Mouse (Mus musculus) urinary bladder, postnatal 4 days (tissue): ENCODE measurements at regions not wholly inside any gene's neighbourhood (a gene's known extent, or its start where the extent isn't known, plus 50 kb on each side); places are given as distances from the start of the nearest gene placed in this dataset.

ENCODE experiments used
- DNase-seq, 2 experiments: peaks; one replicate each; pipeline ENCODE4 v3.0.0; 2021 to 2022; ENCODE audit warnings: low spot score in 2 of 2

DNA sequence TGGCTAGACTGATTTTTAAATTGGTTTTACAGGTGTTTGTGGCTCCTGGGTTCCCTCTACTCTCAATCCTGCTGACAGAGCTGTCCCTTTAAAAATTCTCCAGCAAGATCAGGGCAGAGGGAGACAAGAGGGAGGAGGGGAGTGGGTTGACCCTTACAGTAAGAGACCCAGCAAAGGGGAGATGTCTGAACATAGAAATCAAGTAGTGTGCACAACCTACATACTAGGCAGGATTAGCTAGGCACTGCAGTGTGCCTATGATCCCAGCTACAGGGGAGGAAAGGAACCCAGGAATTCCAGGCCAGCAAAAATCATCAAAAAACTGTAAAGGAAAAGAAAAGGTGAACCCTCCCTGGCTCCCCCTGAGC is 113.2 kb upstream of the Thy1 start:
- no peak for DNase-seq

DNA sequence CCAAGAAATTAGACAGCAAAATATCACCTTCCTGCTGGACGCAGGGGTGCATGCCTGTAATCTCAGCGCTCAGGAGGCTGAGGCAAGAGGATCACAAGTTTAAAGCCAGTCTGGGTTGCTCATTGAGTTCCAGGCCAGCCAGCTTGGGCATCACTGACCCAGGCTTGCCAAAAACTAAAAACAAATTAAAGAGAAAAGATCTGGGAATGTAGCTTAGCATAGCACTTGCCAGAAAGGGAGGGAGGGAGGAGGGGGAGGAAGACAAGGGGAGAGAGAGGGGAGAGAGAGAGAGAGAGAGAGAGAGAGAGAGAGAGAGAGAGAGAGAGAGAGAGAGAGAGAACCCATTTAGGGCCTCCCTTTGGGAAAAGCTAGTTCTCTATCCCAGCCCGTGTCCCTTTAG is 112.7 kb upstream of the Thy1 start:
- no peak for DNase-seq

DNA sequence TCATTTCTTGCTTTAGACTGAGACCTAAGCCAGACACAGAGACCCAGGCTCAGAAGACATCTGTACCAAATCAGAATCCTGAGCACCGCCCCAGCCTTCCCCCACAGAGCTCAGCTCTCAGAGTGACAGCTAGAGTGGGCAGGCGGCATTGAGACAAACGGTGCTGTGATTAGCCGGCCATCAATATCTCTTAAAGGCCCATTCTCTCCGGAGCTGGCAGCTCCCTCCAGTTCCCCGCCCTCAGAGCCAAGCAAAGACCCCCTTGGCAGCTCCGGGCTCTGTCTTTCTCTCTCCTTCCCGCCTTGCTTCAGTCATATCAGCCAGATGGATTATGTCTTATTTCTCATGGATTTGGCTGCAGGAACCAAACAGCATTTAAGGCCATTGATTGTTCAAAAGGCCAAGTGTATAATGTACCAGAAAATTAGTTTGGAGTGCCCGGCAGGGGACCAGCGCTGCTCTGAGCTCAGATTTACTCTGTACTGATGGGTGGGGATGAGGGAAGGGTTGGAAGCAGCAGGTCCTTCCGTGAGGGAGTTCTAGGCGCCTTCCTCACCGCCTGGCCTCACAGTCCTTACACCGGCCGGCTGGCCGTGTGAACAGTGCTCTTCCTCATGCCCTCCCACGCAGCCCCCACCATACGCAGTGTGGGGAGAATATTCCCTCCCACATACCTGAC is 109.0 kb upstream of the Thy1 start:
- no peak for DNase-seq

DNA sequence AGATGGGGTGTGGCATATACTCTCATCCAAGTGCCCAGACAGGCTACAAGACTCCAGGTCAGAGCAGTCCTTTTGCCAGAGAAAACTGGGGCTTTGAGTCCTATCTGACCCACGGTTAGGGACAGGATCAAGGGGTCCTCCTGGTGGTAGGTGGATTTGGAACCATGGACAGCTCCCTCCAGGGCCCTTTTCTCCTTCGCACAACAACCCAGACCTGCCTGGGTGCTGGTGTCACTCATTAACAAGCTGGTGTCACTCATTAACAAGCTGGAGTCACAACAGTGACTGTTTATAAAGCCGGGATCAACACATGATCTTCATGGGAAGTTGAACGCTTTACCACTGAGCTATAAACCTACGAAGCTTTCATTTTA is 108.5 kb upstream of the Thy1 start:
- DNase-seq: no peak

DNA sequence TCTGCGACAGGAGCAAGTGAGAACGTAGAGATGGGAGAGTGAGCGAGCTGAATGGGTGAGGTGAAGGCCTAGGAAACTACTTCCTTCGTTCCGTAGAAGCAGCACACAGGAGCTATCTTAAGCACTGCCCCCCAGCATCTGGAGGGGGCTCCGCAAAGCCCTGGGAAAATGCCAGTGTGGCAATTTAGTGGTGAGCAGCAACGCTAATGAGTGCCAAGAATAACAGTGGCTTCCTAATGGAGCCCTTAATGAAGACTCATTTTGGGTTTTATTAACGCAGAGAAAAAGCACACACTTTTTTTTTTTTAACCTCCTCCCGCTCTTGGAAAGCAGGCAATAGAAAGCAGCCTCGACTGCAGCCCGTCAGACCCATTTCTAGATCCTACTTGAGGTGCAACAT is 103.8 kb upstream of the Thy1 start:
- no peak for DNase-seq

DNA sequence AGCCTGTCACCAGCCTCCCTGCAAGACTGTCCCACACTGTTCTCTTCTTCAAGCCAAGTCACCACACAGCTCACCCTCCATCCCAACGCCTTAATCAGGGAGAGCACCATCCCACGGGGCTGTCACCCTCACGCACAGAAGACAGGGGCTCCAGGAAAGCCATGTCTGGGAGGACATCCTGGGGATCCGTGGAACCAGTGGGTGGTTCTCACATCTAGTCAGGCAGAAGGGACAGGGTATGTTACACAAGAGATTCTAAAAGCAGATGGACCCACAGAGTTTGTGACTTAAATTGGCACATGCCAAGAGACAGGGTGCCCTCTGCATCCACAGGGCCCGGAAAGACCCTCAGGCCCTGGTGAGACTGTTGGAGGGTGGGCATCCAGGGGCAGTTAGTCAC is 101.0 kb upstream of the Thy1 start:
- no peak for DNase-seq

DNA sequence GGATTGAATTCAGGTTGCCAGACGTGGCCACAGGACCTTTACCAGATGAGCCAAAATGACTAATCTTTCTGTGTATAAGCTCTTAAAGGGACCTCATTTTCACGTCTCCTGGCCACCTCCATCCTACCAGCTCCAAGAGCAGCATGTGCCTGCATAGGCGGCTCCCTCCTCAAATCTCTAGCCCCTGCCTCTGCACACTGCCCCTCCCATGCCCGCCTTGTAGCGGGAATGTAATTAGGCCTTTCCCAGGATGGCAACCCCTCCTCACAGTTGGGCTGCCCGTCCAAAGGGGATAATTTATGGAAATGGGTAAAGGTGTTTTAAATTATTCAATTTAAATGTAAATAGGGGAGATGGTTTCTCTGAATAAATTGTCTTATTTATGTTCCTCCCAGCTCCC is 99.7 kb upstream of the Thy1 start:
- DNase-seq: no peak

DNA sequence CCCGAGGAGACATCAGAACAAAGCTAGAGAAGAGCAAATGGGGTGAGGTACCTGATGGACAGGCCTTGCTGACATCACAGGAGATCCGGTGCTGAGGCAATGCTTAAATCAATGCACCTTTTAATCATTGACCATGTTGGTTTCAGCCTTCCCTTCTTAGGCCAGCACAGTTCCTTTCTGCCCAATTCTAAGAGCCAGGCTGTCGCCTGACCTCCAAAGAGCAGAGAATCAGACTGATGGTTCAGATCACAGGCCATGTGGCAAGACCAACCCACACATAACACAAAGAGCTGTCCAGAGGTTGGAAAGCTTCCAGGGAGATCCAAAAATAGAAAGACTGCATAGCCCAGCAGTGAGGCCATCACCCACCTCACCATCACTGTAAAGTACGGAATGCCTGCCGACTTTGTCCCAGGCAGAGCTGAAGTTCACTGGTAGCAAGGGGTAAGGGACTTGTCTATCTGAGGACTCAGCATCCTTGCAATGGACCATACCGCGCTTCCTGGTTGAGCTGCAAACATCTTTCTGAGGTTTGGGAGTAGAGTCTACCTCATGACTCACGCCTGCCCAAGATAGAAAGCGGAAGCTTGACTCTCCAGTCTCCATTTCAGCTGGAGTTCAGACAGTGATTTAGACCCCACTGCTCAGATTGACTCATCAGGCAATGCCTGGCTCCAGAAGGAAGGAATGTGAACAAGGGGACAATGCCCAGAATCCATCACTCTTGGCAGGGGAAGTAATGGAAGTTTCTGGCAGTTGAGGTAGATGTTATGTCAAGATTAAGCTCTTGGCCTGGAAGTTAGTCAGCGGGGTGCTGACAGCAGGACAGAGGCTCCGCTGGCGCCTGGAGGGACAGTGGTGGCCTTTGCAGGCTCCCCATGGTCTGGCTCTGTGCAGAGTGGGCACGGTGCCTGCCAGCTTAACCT is 98.1 kb upstream of the Thy1 start:
- DNase-seq: peak in 1 of 2 experiments; percentile 23

DNA sequence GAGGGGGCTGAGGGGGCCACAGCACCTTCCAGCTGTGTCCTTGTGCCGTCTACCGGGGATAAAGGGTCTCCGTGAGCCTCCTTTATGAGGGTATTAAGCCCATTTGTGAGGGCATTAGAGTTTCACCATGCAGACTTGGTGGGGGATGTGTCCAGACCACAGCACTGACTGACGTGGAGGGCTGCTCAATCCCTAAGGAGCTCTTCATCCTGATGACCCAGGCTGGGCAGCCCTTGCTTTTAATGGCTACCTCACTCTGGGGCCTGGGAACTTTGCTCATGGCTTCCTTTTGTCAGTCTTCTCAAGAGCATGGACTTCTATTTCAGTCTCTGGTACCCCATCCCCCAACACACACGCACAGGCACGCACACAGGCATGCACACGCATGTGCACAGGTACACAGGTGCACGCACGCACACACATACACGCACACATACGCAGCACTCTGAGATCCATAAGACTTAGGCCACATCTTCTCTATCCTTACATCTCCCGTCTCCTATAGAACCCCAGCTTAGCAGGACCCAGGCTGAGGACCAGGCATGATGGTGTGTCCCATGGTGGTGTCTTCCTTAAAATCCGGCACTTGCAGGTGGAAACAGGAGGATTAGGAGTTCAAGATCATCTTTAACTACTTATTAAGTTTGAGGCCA is 97.1 kb upstream of the Thy1 start:
- no peak for DNase-seq

DNA sequence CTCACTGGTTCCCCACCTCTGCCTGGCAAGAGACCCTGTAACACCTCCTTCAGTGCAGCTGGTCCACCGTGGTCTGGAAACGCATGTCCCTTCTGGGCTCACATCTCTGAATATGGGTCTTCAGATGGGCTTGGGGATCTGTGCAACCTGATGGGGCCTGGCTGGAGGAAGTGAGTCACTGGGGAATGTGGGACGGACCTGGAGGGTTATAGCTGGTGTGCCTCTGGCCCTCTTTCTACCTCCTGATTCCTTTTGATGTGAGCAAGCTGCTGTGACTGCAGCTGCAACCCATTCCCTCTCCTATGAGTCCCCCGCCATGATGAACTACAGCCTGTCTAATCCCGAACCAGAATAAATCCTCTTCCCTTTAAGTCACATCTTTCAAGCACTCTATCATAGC is 96.1 kb upstream of the Thy1 start:
- no peak for DNase-seq

DNA sequence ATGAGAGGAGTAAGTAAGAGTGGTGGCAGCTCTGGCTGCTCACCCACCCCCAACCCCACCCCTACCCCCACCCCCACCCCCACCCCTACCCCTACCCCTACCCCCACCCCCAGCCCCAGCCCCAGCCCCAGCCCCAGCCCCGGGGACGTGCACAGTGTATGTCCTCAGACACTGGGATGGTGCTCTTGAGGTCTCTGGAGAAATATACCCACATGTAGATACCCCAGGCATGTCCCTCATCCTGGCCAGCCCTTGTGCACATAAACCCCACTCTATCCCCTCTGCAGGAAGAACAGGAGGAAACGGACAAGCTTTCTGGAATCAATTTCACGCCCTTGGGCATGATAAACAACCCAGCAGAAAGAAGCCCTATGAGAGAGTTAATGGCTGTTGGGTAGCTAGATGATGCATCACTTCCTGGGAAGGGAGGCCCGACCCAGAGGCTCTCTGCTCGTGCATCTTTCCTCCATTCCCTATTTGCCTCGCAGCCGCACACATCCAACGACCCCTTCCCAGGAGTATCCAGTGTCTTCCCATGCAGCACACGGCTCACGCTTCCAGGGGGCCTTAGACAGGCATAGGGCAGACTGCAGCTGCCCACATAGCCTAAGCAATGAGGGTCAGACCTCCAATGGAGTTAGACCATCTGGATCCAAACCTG is 95.6 kb upstream of the Thy1 start:
- no peak for DNase-seq

DNA sequence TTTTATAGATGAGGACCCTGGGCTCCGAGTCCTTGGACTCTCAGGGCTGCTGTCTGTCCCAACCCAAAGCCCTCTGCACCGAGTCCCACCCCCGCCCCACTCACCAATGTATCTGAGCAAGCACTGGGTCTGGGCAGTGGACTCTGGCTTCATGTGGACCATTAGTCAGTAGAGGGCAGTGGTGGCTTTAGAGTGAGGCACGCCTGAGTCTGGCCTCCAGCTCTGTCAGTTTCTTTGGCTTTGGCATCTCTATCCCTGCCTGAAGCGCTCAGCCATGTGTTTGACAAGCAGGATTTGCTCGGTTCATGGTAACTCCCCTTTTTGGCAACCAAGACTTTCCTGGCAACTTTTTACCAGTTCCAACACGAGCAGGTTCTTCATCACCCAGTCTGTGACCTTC is 90.1 kb upstream of the Thy1 start:
- DNase-seq: no peak

DNA sequence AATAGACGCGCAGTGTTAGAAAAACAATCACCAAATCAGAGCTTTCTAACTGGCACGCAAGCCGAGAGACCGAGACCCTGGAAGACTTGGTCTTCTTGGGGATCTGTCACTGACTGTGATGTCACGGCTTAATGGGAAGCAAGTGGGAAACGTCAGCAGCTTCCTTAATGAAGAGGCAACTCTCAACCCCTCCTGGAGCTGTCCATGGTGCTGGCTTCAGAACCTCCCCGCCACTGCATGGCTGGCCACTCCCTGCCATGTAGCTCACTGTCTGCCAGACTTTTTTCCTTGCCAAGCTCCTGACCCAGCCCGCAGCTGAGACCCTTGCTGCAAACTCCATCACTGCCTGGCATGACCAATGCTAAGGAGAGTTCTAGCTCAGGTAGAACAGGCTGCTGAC is 83.6 kb upstream of the Thy1 start:
- peak in 1 of 2 experiments; percentile 76 for DNase-seq

DNA sequence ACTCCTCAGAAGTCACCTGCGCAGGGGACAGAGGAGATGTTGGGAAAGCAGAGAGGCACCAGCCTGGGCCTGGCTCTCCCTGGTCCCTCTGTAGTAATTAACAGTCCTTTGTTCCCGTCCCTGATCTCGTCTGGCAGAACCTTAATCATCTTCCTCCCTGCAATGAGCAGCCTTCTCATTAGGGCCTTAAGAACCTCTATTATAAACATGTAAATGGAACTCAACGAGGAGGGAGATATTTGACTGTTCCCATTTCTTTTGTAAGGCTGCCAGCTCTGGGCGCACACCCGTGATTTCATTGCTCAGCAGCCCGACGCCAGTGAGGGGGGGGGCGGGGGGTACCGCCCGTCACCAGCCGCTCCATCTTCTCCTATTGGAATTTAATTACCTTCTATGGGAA is 81.8 kb upstream of the Thy1 start:
- no peak for DNase-seq

DNA sequence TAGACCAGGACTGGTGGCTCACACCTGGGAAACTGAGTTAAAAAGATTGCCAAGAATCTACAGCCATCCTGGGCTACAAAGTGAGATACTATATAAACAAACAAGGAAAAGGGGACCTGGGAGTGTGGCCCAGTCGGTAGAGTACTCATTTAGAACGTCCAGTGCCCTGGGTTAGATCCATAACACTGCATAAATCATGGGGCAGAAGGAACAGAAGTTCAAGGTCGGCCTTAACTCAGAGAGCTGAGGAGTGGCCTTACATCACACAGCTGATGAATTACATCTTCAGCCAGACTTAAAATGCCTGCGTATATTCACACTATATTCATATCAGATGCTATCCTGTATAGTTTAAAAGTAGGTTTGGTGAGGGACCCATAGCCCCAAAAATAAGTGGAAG is 78.0 kb upstream of the Thy1 start:
- DNase-seq: no peak

DNA sequence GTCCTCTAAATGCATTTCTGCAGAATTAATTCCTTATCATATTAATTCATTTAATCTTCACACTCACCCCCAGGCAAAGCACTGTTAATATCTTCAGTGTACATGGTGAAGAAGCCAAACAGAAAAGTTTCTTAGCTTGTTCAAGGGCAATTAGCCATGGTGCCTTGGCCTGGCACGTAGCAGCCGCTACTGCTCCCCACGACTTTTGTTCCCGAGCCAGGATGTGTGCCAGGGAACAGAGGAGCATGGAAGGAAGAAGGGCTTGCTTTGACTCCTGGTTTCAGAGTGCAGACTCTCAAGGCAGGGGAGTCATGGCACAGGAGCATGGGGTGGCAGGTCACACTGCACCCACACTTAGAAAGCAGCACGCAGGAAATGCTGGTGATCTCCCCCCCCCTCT is 77.4 kb upstream of the Thy1 start:
- no peak for DNase-seq

DNA sequence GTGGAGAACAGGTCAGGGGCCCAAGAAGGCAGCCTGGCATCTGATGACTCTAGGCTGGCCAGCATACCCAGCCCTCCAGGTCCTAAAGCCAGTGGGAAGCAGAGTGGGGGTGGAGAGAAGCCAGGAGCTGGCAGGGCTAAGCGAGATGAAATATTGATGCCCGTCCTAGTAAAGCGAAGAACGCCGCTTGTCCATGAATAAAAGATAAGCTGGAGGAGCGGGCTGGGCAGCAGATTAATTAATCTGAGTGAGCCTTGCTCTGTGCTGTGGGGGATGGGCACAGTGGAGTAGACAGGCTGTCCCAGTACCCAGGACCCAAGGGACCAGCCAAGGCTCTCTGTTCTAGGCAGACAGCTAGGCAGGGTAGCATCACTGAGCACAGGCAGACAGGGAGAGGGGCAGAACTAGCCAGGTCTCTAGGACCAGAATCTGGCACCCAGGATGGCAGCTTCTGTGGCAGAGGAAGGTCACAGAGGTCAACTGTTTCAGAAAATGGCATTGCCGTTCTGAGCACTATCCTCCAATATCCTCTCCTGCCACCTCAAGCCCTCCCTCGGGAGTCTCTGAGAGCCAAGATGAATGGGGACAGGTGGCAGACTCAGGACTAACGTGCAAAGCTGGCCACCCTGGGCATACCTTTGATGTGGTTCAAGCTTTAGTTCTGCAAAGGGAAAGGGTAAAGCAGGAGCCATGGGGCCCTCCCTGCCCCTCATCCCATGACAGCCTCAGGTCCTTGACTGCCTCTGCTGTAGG is 73.0 kb upstream of the Thy1 start:
- DNase-seq: no peak

DNA sequence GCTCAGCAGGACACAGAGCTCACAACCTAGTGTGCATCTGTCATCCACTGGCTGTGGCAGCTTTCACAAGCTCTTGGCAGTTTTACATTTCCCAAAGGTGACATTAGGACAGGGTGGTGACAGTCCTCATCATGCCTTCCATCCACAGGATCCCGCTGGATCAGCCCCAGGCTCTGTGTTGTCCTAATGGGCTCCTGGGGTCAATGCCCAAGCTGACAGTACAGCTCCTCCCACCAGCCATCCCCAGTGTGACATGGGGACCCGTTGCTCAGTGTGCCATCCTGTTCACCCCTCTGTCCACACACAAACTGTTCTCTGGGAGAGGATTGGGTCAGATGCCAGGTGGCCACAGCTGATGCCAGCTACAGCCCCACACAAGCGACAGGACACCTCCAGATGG is 72.3 kb upstream of the Thy1 start:
- no peak for DNase-seq

DNA sequence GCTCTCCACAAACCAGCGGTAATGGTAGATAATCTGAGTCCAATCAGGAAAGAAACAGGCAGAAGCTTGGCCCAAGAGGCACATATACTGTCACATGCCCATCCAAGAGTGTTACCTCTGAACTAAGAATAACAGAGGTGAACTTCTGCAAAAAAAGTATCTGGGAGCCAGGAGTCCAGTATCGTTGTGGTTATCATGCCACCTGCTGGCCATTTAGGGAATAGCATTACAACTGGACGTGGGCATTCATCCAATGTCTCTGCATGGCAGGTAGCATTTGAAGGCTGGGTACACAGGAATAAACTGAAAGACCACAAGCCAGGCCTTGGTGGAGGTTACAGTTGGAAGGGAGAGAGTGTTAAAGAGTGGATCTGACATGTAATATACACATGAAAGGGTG is 70.9 kb upstream of the Thy1 start:
- DNase-seq: no peak

DNA sequence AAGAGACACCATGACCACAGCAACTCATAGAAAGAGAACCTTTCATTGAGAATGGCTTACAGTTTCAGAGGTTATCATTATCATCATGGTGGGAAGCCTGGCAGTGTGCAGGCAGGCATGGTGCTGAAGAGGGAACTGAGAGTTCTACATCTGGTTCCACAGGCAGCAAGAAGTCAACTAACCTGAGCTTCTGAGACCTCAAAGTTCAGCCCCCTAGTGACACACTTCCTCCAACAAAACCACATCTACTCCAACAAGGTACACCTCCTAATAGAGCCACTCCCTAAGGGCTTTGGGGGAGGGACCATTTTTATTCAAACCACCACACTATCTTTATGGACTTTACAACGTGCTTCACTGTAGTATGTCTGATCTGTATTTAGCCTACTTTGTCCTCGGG is 67.8 kb upstream of the Thy1 start:
- no peak for DNase-seq

DNA sequence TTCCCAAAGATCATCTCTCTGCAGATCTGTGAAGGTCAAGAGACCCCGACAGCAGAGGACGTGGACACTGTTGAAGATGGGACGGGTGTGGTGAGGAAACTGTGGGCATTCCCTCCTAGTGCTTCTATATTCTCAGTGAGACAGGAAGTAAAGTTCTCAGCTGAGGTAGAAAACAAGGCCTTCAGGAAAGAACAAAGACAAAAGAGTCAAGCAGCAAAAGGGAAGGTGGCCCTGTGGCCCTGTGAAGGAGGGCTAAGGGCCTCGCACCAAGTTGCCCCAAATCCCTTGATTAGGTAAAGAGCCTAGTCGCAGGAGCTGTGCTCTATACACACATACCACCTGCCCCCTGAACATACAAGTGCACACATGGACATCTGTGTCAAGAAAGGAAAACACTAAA is 66.8 kb upstream of the Thy1 start:
- no peak for DNase-seq

DNA sequence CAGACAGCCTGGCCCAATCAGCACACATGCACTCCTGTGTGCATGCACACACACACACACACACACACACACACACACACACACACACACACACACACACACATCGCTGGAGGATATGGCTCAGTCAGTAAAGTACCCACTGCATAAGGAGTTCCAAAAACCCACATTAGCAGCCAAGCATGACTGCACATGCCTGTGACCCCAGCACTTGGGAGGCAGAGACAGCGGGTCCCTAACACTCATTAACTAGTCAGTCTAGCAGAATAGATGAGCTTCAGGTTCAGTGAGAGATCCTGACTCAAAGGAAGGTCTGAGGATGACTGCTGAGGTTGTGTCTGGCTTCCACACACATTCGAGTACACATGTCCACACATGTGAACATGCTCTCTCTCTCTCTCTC is 65.4 kb upstream of the Thy1 start:
- no peak for DNase-seq
